Mouse (Mus musculus) yolk sac, embryonic 10.5 days (tissue): Measurements from ENCODE around the gene Med25.

Experiments
- DNase-seq: peaks from one replicate; pipeline ENCODE4 v3.0.0-alpha.2; 2017; ENCODE audit warnings: low spot score

The Med25 gene

DNA sequence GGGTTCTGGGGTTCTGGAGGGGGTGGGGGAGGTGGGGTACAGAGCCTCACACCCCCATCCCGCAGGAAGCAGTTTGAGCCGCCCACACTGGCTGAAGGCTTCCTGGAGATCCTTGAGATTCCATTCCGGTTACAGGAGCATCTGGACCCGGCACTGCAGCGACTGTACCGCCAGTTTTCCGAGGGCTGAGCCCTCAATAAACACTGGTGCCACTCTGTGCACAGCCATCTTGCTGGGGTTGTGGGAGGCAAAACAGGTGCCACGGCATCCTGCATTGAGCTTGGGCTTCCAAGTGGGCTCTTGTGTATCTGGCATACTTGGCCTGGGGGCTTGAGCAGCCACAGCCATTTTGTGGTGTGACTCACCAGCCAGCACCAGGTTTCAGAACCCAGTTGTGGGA lies 30.1 kb downstream of the Med25 start:
- DNase-seq = no peak

GRCm38 (mm10) chr7:44861429-44861816 lies 31.1 kb downstream of the Med25 start:
- DNase-seq = no peak

DNA sequence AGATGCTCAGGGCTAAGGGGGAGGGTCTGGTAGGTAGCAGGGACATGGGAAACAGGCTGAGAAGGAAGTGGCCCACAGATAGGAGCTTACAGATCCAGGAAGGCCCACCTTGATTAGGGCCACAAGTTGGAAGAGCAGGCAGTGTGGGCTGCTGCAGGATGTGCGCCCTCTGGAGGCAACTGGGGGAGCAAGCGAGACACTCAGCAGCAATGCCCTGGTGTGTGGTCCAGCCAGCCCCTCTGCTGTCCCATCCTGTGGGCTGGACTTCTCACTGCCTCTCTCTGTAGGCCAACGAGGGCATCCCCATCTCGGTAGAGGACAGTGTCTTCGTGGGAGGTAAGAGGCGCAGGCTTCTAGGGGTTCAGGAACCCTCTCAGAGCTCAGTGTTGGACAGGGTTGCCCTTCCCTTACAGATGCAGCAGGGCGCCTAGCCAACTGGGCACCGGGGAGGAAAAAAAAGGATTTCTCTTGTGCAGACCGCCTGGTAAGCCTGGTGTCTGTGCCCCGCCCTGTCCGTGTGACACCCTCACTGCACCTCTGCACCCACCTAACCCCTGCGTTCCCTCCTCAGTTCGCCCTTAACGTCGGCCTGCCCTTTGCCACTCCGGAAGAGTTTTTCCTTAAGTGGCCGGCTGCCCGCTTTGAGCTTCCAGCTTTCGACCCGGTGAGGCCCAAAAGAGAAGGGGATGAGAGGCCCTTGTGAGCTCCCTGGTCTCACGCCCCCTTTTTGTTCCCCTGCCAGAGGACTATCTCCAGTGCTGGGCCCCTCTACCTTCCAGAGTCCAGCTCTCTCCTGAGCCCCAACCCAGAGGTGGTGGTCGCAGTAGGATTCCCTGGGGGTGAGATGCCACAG lies 31.7 kb downstream of the Med25 start:
- no peak for DNase-seq

- no peak for DNase-seq
These were observed 32.6 kb downstream of the Med25 start for GRCm38 (mm10) chr7:44859896-44860295.

DNA sequence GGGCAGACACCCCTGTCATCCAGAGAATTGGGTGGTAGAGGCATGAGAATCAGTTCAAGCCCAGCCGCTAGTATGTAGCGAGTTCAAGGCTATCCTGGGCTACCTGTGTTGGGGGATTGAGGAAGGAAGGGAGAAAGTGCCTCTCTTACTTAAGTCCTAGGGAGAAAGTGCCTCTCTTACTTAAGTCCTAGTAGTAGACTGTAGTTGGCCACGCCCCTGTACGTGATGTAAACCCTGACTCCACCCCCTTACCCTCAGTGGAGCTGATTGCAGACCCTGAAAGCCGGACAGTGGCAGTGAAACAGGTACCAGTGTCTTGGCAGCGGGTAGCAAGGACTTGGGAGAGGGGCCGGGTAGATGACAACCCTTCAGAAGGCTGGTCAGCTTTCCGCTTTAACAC lies 34.6 kb downstream of the Med25 start:
- peak; percentile 49 for DNase-seq

DNA sequence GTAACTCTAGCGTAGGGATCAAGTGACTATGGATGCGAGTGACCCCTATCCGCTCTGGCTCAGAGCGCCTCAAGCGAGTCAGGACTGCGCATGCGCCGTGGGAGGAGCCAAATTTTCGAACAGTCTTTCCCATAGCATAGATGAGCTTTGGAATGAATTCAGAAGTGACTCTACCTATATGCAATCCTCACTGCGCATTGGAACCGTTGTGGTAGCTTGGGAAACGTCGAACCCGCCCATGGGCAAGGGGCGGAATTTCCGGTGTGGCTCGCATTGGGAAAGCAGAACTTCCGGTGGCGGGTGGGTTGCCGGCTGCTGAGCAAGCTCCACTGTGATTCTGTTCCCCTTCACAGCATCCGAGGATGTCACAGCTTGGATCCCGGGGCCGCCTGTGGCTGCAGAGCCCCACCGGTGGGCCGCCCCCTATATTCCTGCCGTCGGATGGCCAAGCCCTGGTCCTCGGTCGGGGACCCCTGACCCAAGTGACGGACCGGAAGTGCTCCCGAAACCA lies 35.4 kb downstream of the Med25 start, which contains the start of gene Pnkp:
TSS of gene Pnkp (plus strand) at position 98 of the 511 bp plus-strand sequence.
- peak; percentile 92 for DNase-seq

GRCm38 (mm10) chr7:44856265-44856916 lies 36.1 kb downstream of the Med25 start:
- DNase-seq = no peak

DNA sequence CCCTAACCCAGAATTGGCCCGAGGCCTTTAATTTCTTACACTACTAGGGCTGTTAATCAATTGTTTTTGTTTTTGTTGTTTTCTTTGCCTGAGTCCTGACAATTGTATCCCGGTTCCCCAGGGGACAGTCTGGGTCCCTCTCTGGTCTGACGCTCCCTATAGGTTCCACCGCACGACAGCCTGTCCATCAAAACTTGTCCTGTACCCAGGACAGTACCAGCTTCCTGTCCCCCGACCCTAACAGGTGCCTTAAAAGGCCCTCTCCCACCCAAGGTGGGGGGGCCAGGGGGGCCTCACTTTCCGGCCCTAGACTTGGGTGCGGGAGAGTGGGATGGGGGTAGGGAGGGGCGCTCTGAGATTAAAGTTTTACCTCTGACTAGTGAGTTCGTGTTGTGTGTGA lies 37.5 kb downstream of the Med25 start:
- no peak for DNase-seq

DNA sequence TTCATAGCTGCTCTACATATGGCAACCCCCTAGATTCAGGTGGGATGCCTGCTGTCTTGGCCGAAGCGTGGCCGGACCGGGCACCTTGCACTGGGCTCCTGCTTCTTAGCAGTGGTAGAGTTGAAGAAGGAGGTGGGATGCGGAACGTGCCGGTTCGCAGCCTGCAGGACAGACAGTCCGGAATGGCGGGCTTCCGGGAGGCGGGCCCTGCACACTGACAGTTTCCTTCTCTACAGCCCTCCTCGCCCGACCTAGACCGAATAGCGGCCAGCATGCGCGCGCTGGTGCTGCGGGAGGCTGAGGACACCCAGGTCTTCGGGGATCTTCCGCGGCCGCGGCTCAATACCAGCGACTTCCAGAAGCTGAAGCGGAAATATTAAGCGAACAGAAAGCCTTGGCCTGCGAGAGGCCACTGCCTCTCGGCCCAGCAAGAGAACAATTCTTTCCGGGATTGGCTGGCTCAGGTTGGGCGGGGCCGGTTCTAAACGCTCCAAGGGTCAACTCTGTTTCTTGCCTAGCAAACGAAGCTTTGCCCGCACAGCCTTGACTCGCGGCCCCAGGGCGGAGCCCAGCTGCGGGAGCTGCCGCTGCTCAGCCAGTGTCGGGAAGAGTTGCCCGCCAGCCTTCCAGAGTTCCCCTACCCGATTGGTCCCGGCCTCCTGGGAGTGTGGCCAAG lies 38.0 kb downstream of the Med25 start:
- peak; percentile 93 for DNase-seq

DNA sequence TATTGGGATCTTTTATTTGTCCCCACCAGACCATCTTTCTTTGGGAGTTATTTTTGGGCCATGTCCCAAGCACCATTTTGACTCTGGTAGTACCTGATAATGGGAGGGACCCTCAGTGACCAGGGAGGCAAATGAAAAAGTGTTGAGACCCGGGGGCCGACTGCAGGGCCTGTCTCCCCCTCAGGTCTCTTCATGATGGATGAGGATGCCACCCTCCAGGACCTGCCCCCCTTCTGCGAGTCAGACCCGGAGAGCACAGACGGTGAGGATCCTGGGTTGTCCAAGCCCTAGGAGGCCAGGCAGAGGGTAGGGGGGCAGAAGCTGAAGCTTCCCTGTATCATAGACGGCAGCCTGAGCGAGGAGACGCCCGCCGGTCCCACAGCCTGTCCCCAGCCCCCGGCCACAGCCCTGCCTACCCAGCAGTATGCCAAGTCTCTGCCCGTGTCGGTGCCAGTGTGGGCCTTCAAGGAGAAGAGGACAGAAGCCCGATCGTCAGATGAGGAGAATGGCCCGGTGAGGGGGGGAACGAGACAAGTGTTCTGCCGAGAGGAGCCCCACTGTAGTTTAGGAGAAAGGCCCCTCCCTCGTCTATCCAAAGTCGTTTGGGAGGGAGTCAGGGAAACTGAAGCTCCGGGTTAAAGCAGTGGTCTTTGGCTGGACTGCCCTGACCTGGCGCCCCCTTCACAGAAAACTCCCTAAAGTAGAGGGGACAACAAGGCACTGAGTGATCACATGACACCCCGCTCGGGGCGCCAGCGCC lies 38.7 kb downstream of the Med25 start:
- peak; percentile 43 for DNase-seq

DNA sequence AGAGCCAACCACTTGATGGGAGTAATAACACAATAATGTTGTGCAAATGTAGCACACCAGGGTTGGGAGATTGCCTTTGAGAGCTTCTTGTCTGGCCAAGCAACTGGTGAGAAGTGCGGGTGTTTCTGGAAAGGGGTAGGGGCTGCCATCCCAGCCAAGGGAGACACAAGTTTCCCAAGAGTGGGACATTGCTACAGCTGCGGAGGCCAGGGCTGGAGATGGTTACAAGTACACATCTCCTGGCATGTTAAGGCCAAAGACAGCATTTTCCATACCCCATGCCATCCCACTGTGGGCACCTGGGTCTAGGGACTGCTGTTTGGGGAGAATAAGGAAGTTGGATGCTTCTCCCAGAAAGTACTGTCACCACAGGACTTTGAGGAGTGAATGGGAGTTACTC lies 39.4 kb downstream of the Med25 start:
- no peak for DNase-seq

DNA sequence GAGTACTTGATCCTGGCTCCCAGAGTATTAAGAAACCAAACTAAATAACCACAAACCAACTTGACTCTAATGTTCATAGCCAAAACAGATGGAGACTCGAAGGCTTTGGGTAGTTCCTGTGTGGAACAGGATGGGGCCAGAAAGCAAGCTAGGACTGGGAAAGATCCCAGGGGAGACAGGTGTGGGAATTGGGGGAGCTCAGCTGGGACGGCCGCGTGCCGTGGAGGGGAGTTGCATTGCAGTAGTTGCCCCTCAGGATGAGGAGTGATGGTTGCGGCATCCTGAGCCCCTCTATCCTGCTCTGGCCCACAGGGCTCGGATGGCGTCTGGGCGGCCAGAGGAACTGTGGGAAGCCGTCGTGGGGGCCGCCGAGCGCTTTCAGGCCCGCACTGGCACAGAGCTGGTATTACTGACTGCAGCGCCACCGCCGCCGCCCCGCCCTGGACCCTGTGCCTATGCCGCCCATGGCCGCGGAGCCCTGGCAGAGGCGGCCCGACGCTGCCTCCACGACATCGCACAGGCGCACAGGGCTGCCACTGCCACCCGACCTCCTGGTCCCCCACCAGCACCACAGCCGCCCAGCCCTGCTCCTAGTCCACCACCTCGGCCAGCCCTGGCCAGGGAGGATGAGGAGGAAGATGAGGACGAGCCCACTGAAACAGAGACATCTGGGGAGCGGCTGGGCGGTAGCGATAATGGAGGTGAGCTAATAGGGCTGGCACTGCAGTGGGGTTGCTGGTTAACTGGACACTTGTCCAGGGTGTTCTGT lies 40.1 kb downstream of the Med25 start:
- no peak for DNase-seq

DNA sequence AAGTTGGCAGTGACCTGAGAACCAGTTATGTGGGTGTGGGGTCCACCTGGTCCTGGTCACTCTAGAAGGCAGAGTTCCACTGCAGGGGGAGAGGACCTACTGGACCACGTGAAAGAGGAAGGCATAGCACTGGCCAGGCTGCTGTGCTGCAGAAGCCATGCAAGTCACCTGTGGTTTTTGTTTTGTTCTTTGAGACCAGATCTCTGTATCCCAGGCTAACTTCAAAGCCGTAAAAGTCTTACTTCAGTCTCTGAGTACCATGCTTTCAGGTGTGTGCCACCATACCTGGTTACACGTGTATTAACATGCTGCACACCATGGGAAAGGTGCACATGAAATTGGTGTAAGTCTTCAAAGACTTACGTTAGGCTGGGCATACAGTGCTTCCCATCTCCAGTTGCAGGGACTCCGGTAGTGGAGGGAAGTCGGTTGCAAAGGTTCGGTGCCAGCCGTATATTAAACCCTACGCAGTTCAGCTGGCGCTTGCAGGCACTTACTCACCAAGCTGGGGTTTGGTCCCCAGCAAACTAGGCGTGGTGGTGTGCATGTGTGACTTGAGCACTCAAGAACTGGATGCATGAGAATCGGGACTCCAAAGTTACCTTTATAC lies 40.8 kb downstream of the Med25 start:
- DNase-seq = no peak

DNA sequence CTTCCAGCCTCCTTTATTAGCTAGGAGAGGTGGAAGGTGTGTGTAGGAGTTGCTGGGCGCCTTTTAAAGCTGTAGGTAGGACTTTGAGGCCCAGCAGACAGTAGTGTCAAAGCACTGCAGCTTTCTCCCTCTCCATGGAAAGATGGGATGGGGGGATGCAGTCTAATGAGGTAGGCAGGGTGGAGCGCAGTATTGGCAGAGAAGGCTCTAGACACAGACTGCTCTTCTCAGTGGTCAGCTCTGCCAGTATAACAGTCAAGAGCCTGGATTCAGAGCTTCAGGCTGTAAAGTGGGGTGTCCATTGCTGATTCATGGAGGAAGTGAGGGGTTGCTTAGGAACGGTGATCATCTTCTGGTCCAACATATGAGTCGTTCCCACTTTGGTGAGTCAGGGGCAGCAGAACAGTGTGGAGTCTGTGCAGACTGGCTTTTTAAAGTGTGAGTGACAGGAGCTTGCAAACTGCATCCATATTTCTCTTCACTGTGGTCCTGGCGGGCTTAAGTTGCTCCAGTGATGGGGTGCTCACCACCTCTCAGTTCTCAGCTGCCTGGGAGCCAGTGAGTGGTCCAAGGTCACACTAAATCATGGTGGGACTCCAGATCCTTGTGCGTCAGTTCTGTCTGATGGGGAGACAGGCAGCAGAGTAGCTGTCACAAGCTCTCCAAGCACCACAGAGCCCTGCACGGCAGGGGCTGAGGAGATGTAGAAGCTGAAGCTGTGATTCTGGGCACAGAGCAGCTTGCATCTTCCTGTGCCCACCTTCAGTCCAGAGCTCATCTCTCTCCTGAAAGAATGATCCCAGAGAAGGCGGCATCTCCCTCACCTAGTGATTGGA lies 41.5 kb downstream of the Med25 start:
- no peak for DNase-seq

DNA sequence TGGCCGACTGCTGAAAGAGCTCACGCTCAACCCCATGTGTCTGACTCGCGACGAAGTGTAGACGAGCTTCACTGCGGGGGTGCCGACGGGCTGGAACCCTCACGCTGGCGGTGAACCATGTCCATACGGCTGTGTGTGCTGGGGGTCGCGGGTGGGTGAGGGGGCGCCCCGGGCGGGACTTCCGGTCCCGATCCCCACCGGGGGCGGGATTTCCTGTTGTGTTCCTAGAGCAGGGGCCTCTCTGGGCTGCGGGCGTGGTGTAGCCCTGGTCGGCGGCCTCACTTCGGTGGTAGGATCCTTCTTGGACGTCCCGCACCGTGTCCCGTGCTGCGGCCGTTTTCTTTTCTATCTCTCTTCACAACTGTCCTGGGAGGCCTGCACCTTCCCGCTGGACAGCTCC lies 42.4 kb downstream of the Med25 start:
- peak; percentile 90 for DNase-seq

- peak; percentile 96 for DNase-seq
These were observed 42.9 kb downstream of the Med25 start for GRCm38 (mm10) chr7:44849416-44850111.

DNA sequence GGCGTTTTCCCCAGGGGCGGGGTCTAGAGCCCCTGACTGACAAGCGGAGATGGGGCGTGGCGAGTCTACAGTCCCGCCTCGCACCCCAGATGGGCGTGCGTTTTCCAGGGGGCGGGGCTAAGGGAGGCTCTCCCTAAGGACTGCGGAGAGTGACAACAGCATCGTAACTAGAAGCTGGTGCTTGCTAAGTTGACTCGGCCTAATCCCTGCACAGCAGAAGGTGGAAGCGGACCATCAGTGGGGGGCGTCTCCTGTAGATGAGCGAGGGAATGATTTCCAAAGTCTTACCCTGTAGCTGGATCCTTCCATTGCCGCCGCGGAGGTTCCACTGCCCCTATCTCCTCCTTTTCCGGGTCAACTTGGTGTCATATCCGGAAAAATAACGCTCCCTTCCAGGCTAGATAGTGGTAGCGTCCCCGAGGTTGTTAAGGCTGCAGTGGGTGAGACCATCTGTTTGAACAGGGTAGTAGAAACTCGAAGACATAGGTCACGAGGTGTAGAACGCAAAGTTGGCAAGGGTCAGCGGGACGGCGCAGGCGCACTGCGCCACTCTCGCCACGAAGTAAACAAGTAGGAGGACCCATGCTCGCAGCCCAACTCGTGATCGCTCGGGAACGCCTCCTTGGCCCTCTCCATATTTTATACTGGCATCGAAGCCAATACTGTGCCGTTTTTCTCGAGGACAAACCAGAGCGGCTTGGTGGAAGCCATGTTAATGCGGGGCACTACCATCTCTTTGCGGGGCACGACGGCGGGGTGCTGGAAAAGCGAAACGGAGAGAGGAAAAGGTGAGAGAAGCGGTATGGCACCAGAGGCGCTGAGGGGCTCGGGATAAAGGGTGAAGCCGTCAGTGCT lies 43.7 kb downstream of the Med25 start, which contains the start of the genes Akt1s1 and Tbc1d17:
TSS of gene Akt1s1 (plus strand) at position 431 of the 855 bp plus-strand sequence.
TSS of gene Tbc1d17 (minus strand) at position 519 of the 855 bp plus-strand sequence.
- DNase-seq = peak; percentile 99

- DNase-seq = no peak
These were observed 44.7 kb downstream of the Med25 start for GRCm38 (mm10) chr7:44847772-44848171.
